Mouse (Mus musculus) splenic B cell, adult 2 months (primary cell): ENCODE measurements around the gene Reps2.

Source experiments
- DNase-seq: peaks from one replicate; pipeline ENCODE4 v3.0.0-alpha.2; 2011; ENCODE audit warnings: low read depth, low spot score
- H3K27me3 ChIP-seq: 2 replicates; pipeline ENCODE4 v1.6.1; 2012; ENCODE audit warnings: mild to moderate bottlenecking, low read length, moderate library complexity, mixed read lengths; ENCODE audit not compliant: control insufficient read depth, poor library complexity, insufficient read depth, severe bottlenecking
- H3K36me3 ChIP-seq: 2 replicates; pipeline ENCODE4 v1.6.1; 2012; ENCODE audit warnings: mild to moderate bottlenecking, low read length, moderate library complexity, mixed read lengths; ENCODE audit not compliant: control insufficient read depth, poor library complexity, insufficient read depth, severe bottlenecking

Reps2 gene

GRCm38 (mm10) chrX:162621194-162622090 is 22.0 kb downstream of the Reps2 start:
- Histone ChIP-seq H3K36me3 (no peaks in the 10 kb centered on the region), H3K27me3 (no peaks in the 10 kb centered on the region)
- no peak for DNase-seq

- Histone ChIP-seq H3K36me3 (no peaks in the 10 kb centered on the region), H3K27me3 (no peaks in the 10 kb centered on the region)
- no peak for DNase-seq
Observed at GRCm38 (mm10) chrX:162619705-162620104, 23.7 kb downstream of the Reps2 start.

GRCm38 (mm10) chrX:162618547-162618946 is 24.9 kb downstream of the Reps2 start:
- Histone ChIP-seq H3K27me3 (no peaks in the 10 kb centered on the region), H3K36me3 (no peaks in the 10 kb centered on the region)
- no peak for DNase-seq

- Histone ChIP-seq H3K27me3 (no peaks in the 10 kb centered on the region), H3K36me3 (no peaks in the 10 kb centered on the region)
- no peak for DNase-seq
Observed at GRCm38 (mm10) chrX:162606113-162606512, 37.3 kb downstream of the Reps2 start.

- no peak for DNase-seq
- Histone ChIP-seq H3K36me3 (no peaks in the 10 kb centered on the region), H3K27me3 (no peaks in the 10 kb centered on the region)
Observed at GRCm38 (mm10) chrX:162599666-162600065, 43.8 kb downstream of the Reps2 start.

GRCm38 (mm10) chrX:162591005-162591801 is 52.2 kb downstream of the Reps2 start:
- Histone ChIP-seq H3K27me3 (no peaks in the 10 kb centered on the region), H3K36me3 (no peaks in the 10 kb centered on the region)
- DNase-seq, result no peak

GRCm38 (mm10) chrX:162590145-162590790 is 53.2 kb downstream of the Reps2 start:
- Histone ChIP-seq H3K27me3 (no peaks in the 10 kb centered on the region), H3K36me3 (no peaks in the 10 kb centered on the region)
- DNase-seq, result no peak

GRCm38 (mm10) chrX:162589173-162589805 is 54.2 kb downstream of the Reps2 start:
- Histone ChIP-seq H3K27me3 (no peaks in the 10 kb centered on the region), H3K36me3 (no peaks in the 10 kb centered on the region)
- DNase-seq, result no peak

GRCm38 (mm10) chrX:162584349-162584748 is 59.1 kb downstream of the Reps2 start:
- no peaks in the 10 kb centered on the region for H3K36me3 ChIP-seq
- H3K27me3 ChIP-seq, result no peaks in the 10 kb centered on the region
- DNase-seq, result no peak

GRCm38 (mm10) chrX:162580521-162580920 is 62.9 kb downstream of the Reps2 start:
- DNase-seq, result no peak
- H3K36me3 ChIP-seq, result no peaks in the 10 kb centered on the region
- no peaks in the 10 kb centered on the region for H3K27me3 ChIP-seq

GRCm38 (mm10) chrX:162568439-162568838 is 75.0 kb downstream of the Reps2 start:
- no peak for DNase-seq
- no peaks in the 10 kb centered on the region for H3K27me3 ChIP-seq
- H3K36me3 ChIP-seq, result no peaks in the 10 kb centered on the region

GRCm38 (mm10) chrX:162565501-162565900 is 77.9 kb downstream of the Reps2 start:
- Histone ChIP-seq H3K36me3 (no peaks in the 10 kb centered on the region), H3K27me3 (no peaks in the 10 kb centered on the region)
- no peak for DNase-seq

GRCm38 (mm10) chrX:162556459-162556841 is 87.0 kb downstream of the Reps2 start:
- H3K36me3 ChIP-seq, result no peaks in the 10 kb centered on the region
- DNase-seq, result no peak
- H3K27me3 ChIP-seq, result no peaks in the 10 kb centered on the region

- no peak for DNase-seq
- Histone ChIP-seq H3K27me3 (no peaks in the 10 kb centered on the region), H3K36me3 (no peaks in the 10 kb centered on the region)
Observed at GRCm38 (mm10) chrX:162555729-162556458, 87.6 kb downstream of the Reps2 start.
